Mouse (Mus musculus) embryonic stem cell, embryonic (primary cell): ENCODE results near the gene Catspere2.
"Not testable (repeated sequence)": the region's sequence is repeated elsewhere in the genome, so short reads cannot be mapped to it uniquely, and the experiment has no call there.

Source experiments
- CTCF ChIA-PET, 4 experiments: fragments of 300-600 bp in 2 of 4; fragments of 350-600 bp in 2 of 4; sonication (Branson Sonifier 250); formaldehyde crosslinking; loops; one replicate each; lab custom pipeline; 2022; ENCODE audit warnings: inconsistent platforms in 2 of 4; lab: Charles Lee
- POLR2A ChIA-PET, 4 experiments: fragments of 300-600 bp in 2 of 4; fragments of 350-600 bp in 2 of 4; sonication (Branson Sonifier 250); formaldehyde crosslinking; loops; one replicate each; lab custom pipeline; 2022; ENCODE audit warnings: antibody characterized with exemption in 4 of 4, inconsistent platforms in 1 of 4; lab: Charles Lee

Catspere2 gene

DNA sequence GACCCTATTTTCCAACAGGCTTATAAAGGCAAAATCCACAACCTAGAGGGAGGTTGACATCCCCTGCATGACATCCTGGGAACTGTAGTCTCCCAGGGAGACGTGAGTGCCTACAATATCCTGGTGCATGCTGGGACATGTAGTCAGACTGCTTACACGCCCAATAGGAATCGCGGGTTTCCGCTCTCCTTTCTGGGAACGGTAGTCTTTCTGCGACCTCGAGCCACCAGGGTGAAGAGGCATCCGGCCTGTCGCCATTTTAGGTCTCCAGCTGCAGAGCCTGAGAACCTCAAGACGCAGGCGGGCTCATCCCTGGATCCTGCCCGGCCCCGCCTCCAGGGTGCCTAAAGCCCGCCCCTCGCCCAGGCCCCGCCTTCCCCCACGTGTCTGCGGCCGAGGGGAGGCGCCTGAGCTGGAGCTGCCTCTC lies at the start of gene Catspere2:
TSS of gene Catspere2 (plus strand) at position 400 of the 427 bp plus-strand sequence.
- POLR2A ChIA-PET = interaction anchor here in 2 of 4 experiments (0.8 to 3.1 kb wide), 6 partner anchors 10 to 382 kb away, joined by 3 to 15 read pairs (median 4); partner anchors contain the start of genes Desi2 (in 2 of the 2) and Cox20 (in 1 of the 2)

GRCm38 (mm10) chr1:177940422-177940977 lies 42.7 kb upstream of the Catspere2 start:
- ChIA-PET POLR2A (interaction anchor here in 1 of 4 experiments (0.6 kb wide), 1 partner anchor 48 kb away, joined by 5 read pairs; no protein-coding TSS in a partner anchor), CTCF (interaction anchor here in 1 of 4 experiments (0.9 kb wide), 1 partner anchor 205 kb away, joined by 3 read pairs; no protein-coding TSS in a partner anchor)

More for the DNA sequence above, at the start of gene Catspere2:
- CTCF ChIA-PET = not testable (repeated sequence)

- POLR2A ChIA-PET = interaction anchor here in 1 of 4 experiments (1.4 kb wide), 1 partner anchor 15 kb away, joined by 3 read pairs; no protein-coding TSS in a partner anchor
These were observed 1.9 kb upstream of the Catspere2 start for GRCm38 (mm10) chr1:177981276-177981675.

DNA sequence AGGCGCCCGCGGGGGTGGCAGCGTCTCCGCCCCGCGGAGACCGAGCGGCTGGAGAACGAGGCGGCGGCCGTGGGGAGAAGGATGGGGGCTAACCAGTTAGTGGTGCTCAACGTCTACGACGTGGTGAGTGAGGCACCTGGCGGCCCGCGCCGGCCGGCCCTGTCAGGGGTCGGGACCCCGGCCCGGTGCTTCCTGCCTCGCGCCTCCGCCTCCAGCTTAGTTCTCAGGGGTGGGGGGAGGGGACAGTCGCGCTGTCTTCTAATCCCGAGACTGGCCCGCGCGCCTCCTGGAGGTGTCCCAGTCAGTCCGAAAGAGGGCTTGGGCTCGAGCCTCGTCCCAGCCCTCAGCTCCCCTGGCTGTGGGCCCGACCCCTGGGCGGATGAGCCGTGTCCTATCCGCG lies 359 bp downstream of the Catspere2 start:
- POLR2A ChIA-PET = interaction anchor here in 2 of 4 experiments (0.8 to 3.1 kb wide), 9 partner anchors 11 to 353 kb away, joined by 3 to 15 read pairs (median 4); partner anchors contain the start of genes Desi2 (in 2 of the 2) and Cox20 (in 1 of the 2)
- CTCF ChIA-PET = not testable (repeated sequence)

More at GRCm38 (mm10) chr1:177981276-177981675, 1.9 kb upstream of the Catspere2 start:
- CTCF ChIA-PET = no interaction called here

- POLR2A ChIA-PET = interaction anchor here in 2 of 4 experiments (0.8 to 3.1 kb wide), 9 partner anchors 11 to 352 kb away, joined by 3 to 15 read pairs (median 4); partner anchors contain the start of gene Desi2 (in 2 of the 2)
- CTCF ChIA-PET = no interaction called here
These were observed 983 bp downstream of the Catspere2 start for GRCm38 (mm10) chr1:177984206-177984605.

- CTCF ChIA-PET = not testable (repeated sequence)
- POLR2A ChIA-PET = interaction anchor here in 3 of 4 experiments (0.6 to 2.1 kb wide), 32 partner anchors 9 to 1424 kb away, joined by 3 to 17 read pairs (median 4); partner anchors contain the start of genes Desi2 (in 1 of the 3) and Hnrnpu (in 1 of the 3)
These were observed 4.3 kb downstream of the Catspere2 start for GRCm38 (mm10) chr1:177987476-177987875.

GRCm38 (mm10) chr1:178072798-178073197 lies 89.6 kb downstream of the Catspere2 start:
- POLR2A ChIA-PET = not testable (repeated sequence)
- CTCF ChIA-PET = interaction anchor here in 1 of 4 experiments (0.6 kb wide), 1 partner anchor 69 kb away, joined by 3 read pairs; no protein-coding TSS in a partner anchor

- CTCF ChIA-PET = interaction anchor here in 1 of 4 experiments (0.6 kb wide), 1 partner anchor 227 kb away, joined by 4 read pairs; no protein-coding TSS in a partner anchor
- POLR2A ChIA-PET = not testable (repeated sequence)
These were observed 114.6 kb downstream of the Catspere2 start for GRCm38 (mm10) chr1:178097865-178098264.

DNA sequence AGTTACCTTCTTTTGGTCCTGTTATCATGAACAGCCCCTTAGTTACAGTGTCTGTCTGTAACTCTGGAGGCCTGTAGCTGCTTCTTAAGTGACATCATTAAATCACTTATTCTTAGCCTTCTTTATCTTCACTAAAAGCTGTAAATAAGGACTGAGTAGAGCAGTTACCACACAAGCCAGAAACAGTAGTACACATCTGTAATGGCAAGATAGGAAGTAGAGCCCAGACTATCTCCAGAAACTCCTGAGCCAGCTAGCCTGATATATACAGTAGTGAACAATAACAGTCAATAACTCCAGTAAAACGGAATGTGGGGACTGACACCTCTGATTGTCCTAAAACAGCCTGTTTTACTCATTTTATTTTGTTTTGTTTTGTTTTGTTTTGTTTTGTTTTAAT lies 125.3 kb downstream of the Catspere2 start:
- POLR2A ChIA-PET = not testable (repeated sequence)
- CTCF ChIA-PET = interaction anchor here in 2 of 4 experiments (0.5 to 0.7 kb wide), 2 partner anchors 409 to 634 kb away, joined by 3 read pairs; no protein-coding TSS in a partner anchor

GRCm38 (mm10) chr1:178122236-178122635 lies 139.0 kb downstream of the Catspere2 start:
- POLR2A ChIA-PET, CTCF ChIA-PET: not testable (repeated sequence)

- CTCF ChIA-PET = no interaction called here
- POLR2A ChIA-PET = no interaction called here
These were observed 151.1 kb downstream of the Catspere2 start for GRCm38 (mm10) chr1:178134288-178134687.

DNA sequence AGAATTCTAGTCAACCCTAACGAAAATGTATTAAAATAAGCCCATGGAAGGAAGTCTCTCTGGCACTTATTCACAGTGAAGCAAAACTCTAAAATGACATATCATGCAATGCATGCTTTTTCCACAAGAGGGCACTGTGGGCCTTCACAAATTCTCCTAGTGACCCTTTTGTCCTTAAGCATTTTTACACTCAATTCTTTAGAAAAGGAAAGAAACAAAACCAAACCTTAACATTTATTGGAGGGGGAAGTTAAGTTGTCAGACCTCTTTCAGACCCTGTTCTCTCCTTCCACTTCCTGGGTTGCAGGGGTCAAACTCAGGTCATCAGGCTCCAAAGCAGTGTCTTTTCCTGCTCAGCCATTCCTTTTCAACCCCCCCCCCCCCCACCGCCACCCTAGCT lies 163.3 kb downstream of the Catspere2 start:
- CTCF ChIA-PET = interaction anchor here in 2 of 4 experiments (1.0 to 1.1 kb wide), 2 partner anchors 317 to 318 kb away, joined by 3 to 4 read pairs; no protein-coding TSS in a partner anchor
- POLR2A ChIA-PET = interaction anchor here in 1 of 4 experiments (0.9 kb wide), 1 partner anchor 174 kb away, joined by 3 read pairs; no protein-coding TSS in a partner anchor

DNA sequence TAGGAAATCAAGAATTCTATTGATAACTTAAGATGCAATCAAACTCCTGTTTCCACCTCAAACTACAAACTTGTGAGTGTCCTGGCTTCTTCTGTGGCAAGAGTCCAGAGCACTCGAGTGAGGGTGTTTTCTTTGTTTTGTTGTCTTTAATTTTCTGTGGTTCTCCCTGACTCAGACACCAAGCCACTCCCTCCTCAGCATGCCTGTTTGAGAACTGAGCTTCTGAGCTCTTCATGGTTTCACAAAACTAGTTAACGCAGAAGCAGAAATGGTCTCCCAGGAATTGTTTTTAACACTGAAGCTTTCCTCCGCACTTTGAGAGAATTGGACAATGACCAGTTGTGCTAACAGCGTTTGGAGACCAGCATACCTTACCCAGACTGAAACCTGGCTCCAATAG lies 163.7 kb downstream of the Catspere2 start:
- ChIA-PET POLR2A (interaction anchor here in 1 of 4 experiments (0.9 kb wide), 2 partner anchors 172 to 174 kb away, joined by 3 to 4 read pairs; partner anchors contain the start of gene Cox20), CTCF (interaction anchor here in 2 of 4 experiments (1.0 to 1.1 kb wide), 2 partner anchors 317 kb away, joined by 3 to 4 read pairs; no protein-coding TSS in a partner anchor)

- CTCF ChIA-PET = no interaction called here
These were observed 199.0 kb downstream of the Catspere2 start for GRCm38 (mm10) chr1:178182251-178182650.

DNA sequence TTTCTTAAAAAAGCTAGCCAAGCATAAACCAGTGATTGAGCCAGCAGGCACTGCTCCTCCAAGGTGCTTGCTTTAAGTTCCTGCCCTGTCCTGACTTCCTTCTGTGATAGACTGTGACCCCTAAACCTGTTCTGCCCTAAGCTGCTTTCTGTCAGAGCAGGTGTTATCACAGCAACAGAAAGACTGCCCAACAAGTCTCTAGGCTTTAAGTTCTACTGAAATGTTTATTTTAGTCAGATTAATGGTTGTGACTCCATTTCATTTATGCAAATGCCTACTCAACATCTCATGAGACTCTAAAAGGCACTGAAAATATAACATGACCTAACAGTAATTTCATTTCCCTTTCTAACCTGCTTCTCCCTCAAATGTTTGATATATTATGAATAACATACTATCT lies 202.4 kb downstream of the Catspere2 start:
- POLR2A ChIA-PET = interaction anchor here in 1 of 4 experiments (1.2 kb wide), 1 partner anchor 152 kb away, joined by 4 read pairs; the partner anchor contains the start of gene Hnrnpu
- CTCF ChIA-PET = no interaction called here

More at GRCm38 (mm10) chr1:178182251-178182650, 199.0 kb downstream of the Catspere2 start:
- POLR2A ChIA-PET = no interaction called here

GRCm38 (mm10) chr1:178187216-178187791 lies 204.1 kb downstream of the Catspere2 start, which contains the start of gene Desi2:
Desi2 (plus strand) TSS chr1:178187417.
- POLR2A ChIA-PET = interaction anchor here in 3 of 4 experiments (0.6 to 1.8 kb wide), 10 partner anchors 9 to 1403 kb away, joined by 3 to 17 read pairs (median 6); partner anchors contain the start of gene Catspere2 (in 2 of the 3)
- CTCF ChIA-PET = interaction anchor here in 1 of 4 experiments (0.6 kb wide), 1 partner anchor 8 kb away, joined by 4 read pairs; no protein-coding TSS in a partner anchor

GRCm38 (mm10) chr1:178187810-178188209 lies 204.6 kb downstream of the Catspere2 start:
- CTCF ChIA-PET = interaction anchor here in 1 of 4 experiments (0.6 kb wide), 1 partner anchor 8 kb away, joined by 4 read pairs; no protein-coding TSS in a partner anchor
- POLR2A ChIA-PET = interaction anchor here in 3 of 4 experiments (0.6 to 1.8 kb wide), 9 partner anchors 9 to 392 kb away, joined by 3 to 17 read pairs (median 6); partner anchors contain the start of gene Catspere2 (in 2 of the 3)

DNA sequence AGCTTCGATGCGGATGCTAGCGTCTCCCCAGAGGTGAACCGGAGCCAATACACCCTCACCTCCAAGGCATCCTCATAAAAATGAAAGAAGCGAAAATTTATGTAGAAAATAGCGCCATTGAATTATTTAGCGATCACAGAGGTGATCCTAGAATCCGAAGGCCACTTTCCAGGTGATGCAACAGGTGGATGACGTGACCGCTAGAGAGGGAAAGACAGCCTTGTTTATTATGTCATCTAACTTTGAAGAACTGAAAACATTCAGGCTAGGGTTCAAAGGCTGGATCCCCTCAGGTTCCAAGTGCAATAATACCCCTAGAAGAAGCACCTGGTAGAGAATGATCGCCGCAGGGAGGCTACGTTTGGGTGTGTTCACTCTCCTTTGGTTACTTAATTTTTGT lies 205.2 kb downstream of the Catspere2 start:
- POLR2A ChIA-PET = interaction anchor here in 2 of 4 experiments (1.5 to 1.8 kb wide), 2 partner anchors 8 to 129 kb away, joined by 5 to 6 read pairs; no protein-coding TSS in a partner anchor

More for the DNA sequence above, 205.2 kb downstream of the Catspere2 start:
- CTCF ChIA-PET = interaction anchor here in 1 of 4 experiments (0.6 kb wide), 1 partner anchor 476 kb away, joined by 6 read pairs; no protein-coding TSS in a partner anchor
